Mouse (Mus musculus) stomach, postnatal 0 days (tissue): ENCODE data around the gene Adat3.

Source experiments
- CTCF ChIP-seq: IDR thresholded peaks from 2 replicates; pipeline ENCODE4 v1.5.1; 2016; ENCODE audit warnings: antibody characterized with exemption, low read depth, mild to moderate bottlenecking, moderate library complexity
- EP300 ChIP-seq: optimal IDR thresholded peaks from 2 replicates; pipeline ENCODE3; 2016; ENCODE audit warnings: antibody characterized with exemption

DNA sequence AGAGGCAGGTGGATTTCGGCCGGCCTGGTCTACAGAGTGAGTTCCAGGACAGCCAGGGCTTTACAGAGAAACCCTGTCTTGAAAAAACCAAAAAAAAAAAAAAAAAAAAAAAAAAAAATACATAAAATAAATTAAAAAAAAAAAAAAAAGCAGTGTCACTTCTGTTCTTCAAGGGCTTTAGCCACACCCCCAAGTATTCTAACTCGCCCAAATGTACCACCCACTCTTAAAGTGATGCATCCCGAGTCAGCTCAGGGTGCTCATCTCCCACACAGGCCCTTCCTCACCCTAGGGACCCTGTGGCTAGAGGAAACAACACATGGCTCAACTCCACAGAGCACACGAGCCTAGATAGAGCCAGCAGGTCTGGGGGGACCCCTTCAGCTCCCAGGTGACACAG, 19.6 kb upstream of the Adat3 start:
- no peak for TF ChIP-seq CTCF
- no peak for TF ChIP-seq EP300
